Mouse (Mus musculus): Measurements from ENCODE around the gene Grin3a. TPM values are rescaled to one million over a fixed set of nuclear protein-coding genes. Genes with fewer than 3 reads are reported as not detected.

Grin3a gene
- total and polyA plus RNA-seq, 2 experiments from 2014 or later = under 0.01 to 0.10 TPM

- WGBS = 85% methylated on average over 10 of the region's 10 CpGs
- Histone ChIP-seq H3K4me1 (ENCODE audit: control insufficient read depth, insufficient read depth) (no peaks in the 10 kb centered on the region), H3K9ac (replicated peaks; ENCODE audit: low read depth, low read length) (no peak overlapping the region), H3K27me3 (ENCODE audit: control insufficient read depth, insufficient read depth, low read length) (no peaks in the 10 kb centered on the region), H3K9me3 (replicated peaks; ENCODE audit: control insufficient read depth, low read length) (no peaks in the 10 kb centered on the region), H3K4me2 (ENCODE audit: low read depth, low read length) (no peak overlapping the region), H3K27ac (ENCODE audit: low read depth) (no peak overlapping the region), H3K4me3 (ENCODE audit: low read depth, low read length) (no peak overlapping the region), H3K36me3 (replicated peaks; ENCODE audit: control insufficient read depth, insufficient read depth, low read length) (no peaks in the 10 kb centered on the region)
- no peak for ATAC-seq (ENCODE audit: insufficient read depth, low read depth)
- DNase-seq (ENCODE audit: low spot score) = no peak
- TF ChIP-seq CTCF (IDR thresholded peaks at IDR 0.05; ENCODE audit: low read depth) (no peak), EP300 (IDR thresholded peaks at IDR 0.05; ENCODE audit: low read depth) (no peak)
These were observed 228.6 kb downstream of the Grin3a start for GRCm38 (mm10) chr4:49616924-49617323.

Other genes starting within 250 kb of the Grin3a start
- gene Tmem246, start 247.9 kb downstream of the Grin3a start, total RNA-seq (2014; rRNA removed; ENCODE audit: low replicate concordance) = 56.4 and 110 TPM in 2 replicates
- gene Tmem246, start 247.9 kb downstream of the Grin3a start, polyA plus RNA-seq (2015; fragmentation: Nextera tagmentation; extraction: Ambion mirVana) = 54.5 and 56.5 TPM in 2 replicates
- 10.7 and 26.5 TPM in 2 replicates for gene Rnf20, start 213.7 kb downstream of the Grin3a start, total RNA-seq (2014; rRNA removed; ENCODE audit: low replicate concordance)
- gene Rnf20, start 213.7 kb downstream of the Grin3a start, polyA plus RNA-seq (2015; fragmentation: Nextera tagmentation; extraction: Ambion mirVana) = 18.8 and 19.6 TPM in 2 replicates
- gene Ppp3r2, start 163.7 kb downstream of the Grin3a start, total RNA-seq (2014; rRNA removed; ENCODE audit: low replicate concordance) = not detected in 2 replicates
- gene Ppp3r2, start 163.7 kb downstream of the Grin3a start, polyA plus RNA-seq (2015; fragmentation: Nextera tagmentation; extraction: Ambion mirVana) = not detected in 2 replicates

Data from heart, postnatal 0 days (tissue).